Mouse (Mus musculus) heart, embryonic 10.5 days (tissue): ENCODE data around the gene Dand5. TPM values are rescaled to one million over a fixed set of nuclear protein-coding genes. Genes with fewer than 3 reads are reported as not detected.

Experiments used
- DNase-seq: peaks from one replicate; pipeline ENCODE4 v3.0.0-alpha.2; 2017; ENCODE audit warnings: low spot score
- H3K27ac ChIP-seq: fragments of 300-500 bp; sonication (generic); 2 replicates; pipeline ENCODE4 v1.5.1; 2016; ENCODE audit warnings: mild to moderate bottlenecking
- H3K27me3 ChIP-seq: fragments of 300-500 bp; sonication (generic); 2 replicates; pipeline ENCODE4 v1.6.1; 2016; ENCODE audit warnings: mild to moderate bottlenecking; ENCODE audit not compliant: poor library complexity, insufficient read depth, severe bottlenecking
- H3K36me3 ChIP-seq: fragments of 300-500 bp; sonication (generic); 2 replicates; pipeline ENCODE4 v1.6.1; 2016; ENCODE audit warnings: mild to moderate bottlenecking, moderate library complexity
- H3K4me1 ChIP-seq: fragments of 300-500 bp; sonication (generic); 2 replicates; pipeline ENCODE4 v1.6.1; 2016; ENCODE audit warnings: mild to moderate bottlenecking
- H3K4me3 ChIP-seq: fragments of 300-500 bp; sonication (generic); 2 replicates; pipeline ENCODE4 v1.5.1; 2016; ENCODE audit warnings: mild to moderate bottlenecking, moderate library complexity
- H3K9me3 ChIP-seq: fragments of 300-500 bp; sonication (generic); 2 replicates; pipeline ENCODE4 v1.6.1; 2016; ENCODE audit warnings: mild to moderate bottlenecking, moderate library complexity
- WGBS: fragments of 180-500 bp; shearing (Covaris S2); methylation state at CpG from one replicate; pipeline ENCODE4 v1.1.7; 2016; 5-methylcytosine and 5-hydroxymethylcytosine counted together
- polyA plus RNA-seq: library from polyadenylated mRNA; unstranded; fragments of >200 nt; fragmentation: Nextera tagmentation; extraction: Ambion mirVana; gene quantifications from 2 replicates; pipeline ENCODE4 v1.2.1, GENCODE M21; 2016

Dand5 gene
- polyA plus RNA-seq, 1 experiment from 2014 or later, result 5.3 TPM

DNA sequence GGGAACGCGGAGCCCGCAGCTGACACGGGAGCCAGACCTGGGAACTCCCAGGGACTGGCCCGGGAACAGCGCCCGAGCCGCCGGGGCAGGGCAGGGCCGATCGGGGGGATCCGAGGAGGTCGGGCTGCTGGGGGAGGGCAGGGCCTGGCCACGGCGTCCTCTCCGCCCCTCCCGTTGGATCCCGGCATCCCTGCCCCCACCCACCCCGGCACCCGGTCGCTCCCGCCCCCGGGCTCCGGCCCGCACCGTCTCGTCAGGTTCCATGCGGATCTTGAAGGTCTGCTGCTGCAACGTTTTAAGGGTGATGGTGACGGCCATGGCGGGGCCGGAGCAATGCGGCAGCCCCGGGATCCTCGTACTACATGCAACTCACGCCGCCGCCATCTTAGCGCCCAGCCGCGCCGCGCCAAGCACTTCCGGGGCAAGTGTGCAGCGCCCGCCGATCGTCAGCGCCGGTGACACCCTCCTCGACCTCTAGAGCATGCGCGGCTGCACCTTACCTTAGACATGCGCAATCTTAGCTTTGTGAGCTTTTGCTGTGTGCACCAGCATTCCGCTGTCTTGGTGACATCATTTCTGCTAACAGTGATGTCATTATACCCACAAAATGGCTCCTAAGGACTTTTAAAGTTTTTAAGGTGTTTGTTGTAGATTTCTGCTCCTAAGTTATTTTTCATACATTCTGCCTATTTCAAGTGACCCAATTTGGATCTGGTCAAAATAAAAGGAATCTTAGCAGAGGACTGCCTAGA is 17.8 kb upstream of the Dand5 start, which contains the start of gene Rad23a:
Gene Rad23a, minus strand, starts transcription at position 418 of the 752 bp plus-strand sequence.
- peak; percentile 97 for DNase-seq
- Histone ChIP-seq H3K9me3 (no peaks in the 10 kb centered on the region), H3K4me1 (peaks cover 39% of the 10 kb centered on the region), H3K27ac (peak within 1 kb of the TSS; percentile 97), H3K4me3 (peak within 1 kb of the TSS; percentile 88), H3K27me3 (no peaks in the 10 kb centered on the region), H3K36me3 (peaks cover 76% of the 10 kb centered on the region)
- under 1% methylated on average over 55 of the region's 55 CpGs for WGBS

- Histone ChIP-seq H3K27ac (peak overlapping the region; percentile 97), H3K36me3 (peaks cover 75% of the 10 kb centered on the region), H3K27me3 (no peaks in the 10 kb centered on the region), H3K4me3 (peak overlapping the region; percentile 88), H3K9me3 (no peaks in the 10 kb centered on the region), H3K4me1 (peaks cover 36% of the 10 kb centered on the region)
- DNase-seq, result no peak
- 5% methylated on average over 7 of the region's 7 CpGs for WGBS
Observed at GRCm38 (mm10) chr8:84839875-84840247, 17.2 kb upstream of the Dand5 start.

- no peak for DNase-seq
- Histone ChIP-seq H3K4me1 (peaks cover 35% of the 10 kb centered on the region), H3K9me3 (no peaks in the 10 kb centered on the region), H3K4me3 (peak overlapping the region; percentile 88), H3K36me3 (peaks cover 75% of the 10 kb centered on the region), H3K27me3 (no peaks in the 10 kb centered on the region), H3K27ac (peak overlapping the region; percentile 97; the same call in 1 of the 2 replicates)
- WGBS, result 89% methylated on average over 2 of the region's 2 CpGs
Observed at GRCm38 (mm10) chr8:84839411-84839810, 16.8 kb upstream of the Dand5 start.

GRCm38 (mm10) chr8:84838513-84838912 is 15.9 kb upstream of the Dand5 start:
- peaks cover 74% of the 10 kb centered on the region for H3K36me3 ChIP-seq
- no peak overlapping the region for H3K27ac ChIP-seq
- DNase-seq, result peak; percentile 84
- H3K9me3 ChIP-seq, result no peaks in the 10 kb centered on the region
- H3K4me1 ChIP-seq, result peaks cover 37% of the 10 kb centered on the region
- WGBS, result 87% methylated on average over 5 of the region's 5 CpGs
- H3K4me3 ChIP-seq, result no peak overlapping the region
- H3K27me3 ChIP-seq, result no peaks in the 10 kb centered on the region

GRCm38 (mm10) chr8:84837912-84838470 is 15.4 kb upstream of the Dand5 start:
- DNase-seq, result no peak
- peak overlapping the region; percentile 64 for H3K27ac ChIP-seq
- peak overlapping the region; percentile 15; the same call in 1 of the 2 replicates for H3K4me3 ChIP-seq
- H3K36me3 ChIP-seq, result peaks cover 69% of the 10 kb centered on the region
- H3K4me1 ChIP-seq, result peaks cover 40% of the 10 kb centered on the region
- 83% methylated on average over 15 of the region's 15 CpGs for WGBS
- H3K27me3 ChIP-seq, result no peaks in the 10 kb centered on the region
- H3K9me3 ChIP-seq, result no peaks in the 10 kb centered on the region

DNA sequence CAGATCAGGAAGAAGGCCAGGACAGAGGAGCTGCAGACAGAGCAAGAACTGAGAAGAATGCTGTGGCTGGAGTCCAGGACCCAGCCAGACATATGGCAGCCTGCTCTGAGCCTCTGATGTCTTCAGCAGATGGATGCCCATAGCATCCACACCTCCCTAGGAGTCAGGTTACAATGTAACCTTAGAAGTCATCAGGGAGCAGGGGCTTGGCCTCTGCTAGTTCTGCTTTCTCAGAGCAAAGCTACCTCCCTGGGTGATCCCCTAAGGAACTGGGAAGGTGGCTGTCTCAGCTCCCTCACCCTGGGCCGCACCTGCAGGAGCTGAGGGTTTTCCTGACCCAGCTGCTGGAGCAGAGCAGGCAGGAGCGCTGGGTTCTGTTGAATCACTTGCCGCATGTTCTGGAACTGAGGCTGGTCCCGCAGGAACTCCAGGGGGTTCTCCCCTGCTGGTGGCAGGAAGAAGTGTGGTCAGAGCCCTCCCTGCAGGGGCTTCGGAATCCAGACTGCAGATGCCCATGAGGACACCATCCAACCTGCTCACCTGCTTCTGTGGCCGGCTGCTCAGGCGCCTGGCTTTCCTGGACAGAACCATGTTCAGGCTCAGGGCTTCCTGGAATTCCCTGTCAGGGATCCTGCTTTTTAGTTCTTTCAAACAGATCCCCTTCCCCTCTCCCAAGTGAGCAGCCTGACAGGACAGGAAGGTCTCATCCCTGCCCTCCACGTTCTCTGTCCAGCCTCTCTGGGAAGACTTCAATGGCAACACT is 14.7 kb upstream of the Dand5 start:
- no peaks in the 10 kb centered on the region for H3K9me3 ChIP-seq
- peak overlapping the region; percentile 15; the same call in 1 of the 2 replicates for H3K4me3 ChIP-seq
- peaks cover 62% of the 10 kb centered on the region for H3K36me3 ChIP-seq
- WGBS, result 52% methylated on average over 8 of the region's 8 CpGs
- H3K4me1 ChIP-seq, result peaks cover 39% of the 10 kb centered on the region
- H3K27ac ChIP-seq, result peak overlapping the region; percentile 64; the same call in 1 of the 2 replicates
- no peaks in the 10 kb centered on the region for H3K27me3 ChIP-seq
- no peak for DNase-seq

DNA sequence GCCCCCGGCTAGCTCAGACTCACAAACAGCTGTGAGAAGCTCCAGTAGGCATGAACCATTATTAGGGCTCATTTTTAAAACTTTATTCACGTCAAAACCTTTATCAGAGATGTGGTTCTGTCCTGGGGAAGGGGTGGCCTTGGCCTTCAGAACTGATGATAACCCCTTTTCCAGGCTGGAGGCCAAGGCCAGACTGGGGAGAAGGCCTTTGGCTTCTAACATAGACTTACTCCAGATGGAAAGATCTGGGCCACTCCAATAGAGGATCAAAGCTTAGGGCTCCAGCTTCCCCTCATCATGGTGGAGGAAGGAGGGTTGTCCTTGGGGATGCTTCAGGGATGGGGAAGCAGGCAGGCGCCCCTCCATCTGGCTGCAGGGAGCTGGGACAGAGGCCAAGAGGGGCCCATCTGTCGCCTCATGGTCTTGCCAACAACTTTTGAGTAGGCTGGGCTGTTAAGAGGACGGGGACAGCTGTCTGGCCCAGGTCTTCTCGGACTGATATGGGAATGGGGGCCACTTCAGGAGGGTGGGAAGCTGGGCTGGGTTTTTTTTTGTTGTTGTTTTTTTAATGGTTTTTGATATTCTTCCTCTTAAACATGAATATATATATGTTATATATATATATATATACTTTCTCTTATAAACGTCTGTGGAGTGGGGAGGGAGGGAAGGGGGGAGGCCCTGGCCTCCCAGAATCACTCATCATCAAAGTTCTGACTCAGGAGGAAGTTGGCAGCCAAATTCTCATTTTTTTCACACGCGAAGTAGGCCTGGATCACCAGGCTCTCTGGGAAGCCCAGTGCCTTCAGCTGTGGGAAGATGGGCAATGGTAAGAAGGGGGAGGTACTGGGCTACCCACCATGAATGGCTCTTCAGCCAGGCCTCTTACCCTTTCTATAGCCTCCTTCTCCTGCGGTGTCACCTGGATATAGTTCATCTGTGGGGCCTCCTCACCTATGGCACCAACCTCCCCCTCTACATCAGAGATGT is 12.5 kb upstream of the Dand5 start:
- Histone ChIP-seq H3K9me3 (no peaks in the 10 kb centered on the region), H3K36me3 (peaks cover 50% of the 10 kb centered on the region), H3K4me1 (peaks cover 39% of the 10 kb centered on the region), H3K4me3 (no peak overlapping the region), H3K27me3 (no peaks in the 10 kb centered on the region), H3K27ac (no peak overlapping the region)
- no peak for DNase-seq
- WGBS, result 83% methylated on average over 10 of the region's 10 CpGs

DNA sequence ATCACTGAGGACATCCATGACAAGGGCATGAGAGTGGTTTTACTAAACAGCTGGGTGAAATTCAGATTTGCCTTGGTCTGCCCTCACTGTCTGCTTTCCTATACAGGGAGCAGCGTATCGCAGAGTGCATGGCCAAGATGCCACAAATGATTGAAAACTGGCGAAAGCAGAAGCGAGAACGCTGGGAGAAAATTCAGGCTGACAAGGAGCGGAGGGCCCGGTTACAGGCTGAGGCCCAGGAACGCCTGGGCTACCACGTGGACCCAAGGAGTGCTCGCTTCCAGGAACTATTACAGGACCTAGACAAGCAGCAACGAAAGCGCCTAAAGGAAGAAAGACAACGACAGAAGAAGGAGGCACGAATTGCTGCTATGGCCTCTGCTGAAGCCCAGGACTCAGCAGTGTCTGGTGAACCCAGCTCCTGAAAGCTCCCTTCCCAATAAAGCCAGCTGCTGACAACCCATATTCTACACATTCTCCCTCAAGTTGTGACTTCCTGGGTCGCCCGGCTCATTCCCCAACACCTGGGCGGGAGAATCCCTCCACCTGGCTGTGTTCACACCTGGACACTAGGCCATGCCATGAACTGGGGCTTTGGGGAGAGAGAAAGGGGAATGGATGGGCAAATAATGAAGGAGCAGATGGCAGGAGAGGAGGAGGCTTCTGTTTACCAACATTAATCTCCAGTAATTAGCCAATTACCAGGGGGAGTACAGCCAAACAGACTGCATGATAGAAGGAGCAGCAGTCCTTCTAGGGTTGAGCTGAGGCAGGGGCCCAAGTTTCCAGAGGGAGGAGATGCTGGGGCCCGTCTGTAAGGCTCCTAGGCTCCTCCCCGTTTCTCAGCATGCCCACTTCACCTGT is 11.6 kb upstream of the Dand5 start:
- Histone ChIP-seq H3K4me3 (no peak overlapping the region), H3K27ac (no peak overlapping the region), H3K4me1 (peaks cover 39% of the 10 kb centered on the region), H3K9me3 (no peaks in the 10 kb centered on the region), H3K36me3 (peaks cover 52% of the 10 kb centered on the region), H3K27me3 (no peaks in the 10 kb centered on the region)
- no peak for DNase-seq
- 89% methylated on average over 19 of the region's 19 CpGs for WGBS

DNA sequence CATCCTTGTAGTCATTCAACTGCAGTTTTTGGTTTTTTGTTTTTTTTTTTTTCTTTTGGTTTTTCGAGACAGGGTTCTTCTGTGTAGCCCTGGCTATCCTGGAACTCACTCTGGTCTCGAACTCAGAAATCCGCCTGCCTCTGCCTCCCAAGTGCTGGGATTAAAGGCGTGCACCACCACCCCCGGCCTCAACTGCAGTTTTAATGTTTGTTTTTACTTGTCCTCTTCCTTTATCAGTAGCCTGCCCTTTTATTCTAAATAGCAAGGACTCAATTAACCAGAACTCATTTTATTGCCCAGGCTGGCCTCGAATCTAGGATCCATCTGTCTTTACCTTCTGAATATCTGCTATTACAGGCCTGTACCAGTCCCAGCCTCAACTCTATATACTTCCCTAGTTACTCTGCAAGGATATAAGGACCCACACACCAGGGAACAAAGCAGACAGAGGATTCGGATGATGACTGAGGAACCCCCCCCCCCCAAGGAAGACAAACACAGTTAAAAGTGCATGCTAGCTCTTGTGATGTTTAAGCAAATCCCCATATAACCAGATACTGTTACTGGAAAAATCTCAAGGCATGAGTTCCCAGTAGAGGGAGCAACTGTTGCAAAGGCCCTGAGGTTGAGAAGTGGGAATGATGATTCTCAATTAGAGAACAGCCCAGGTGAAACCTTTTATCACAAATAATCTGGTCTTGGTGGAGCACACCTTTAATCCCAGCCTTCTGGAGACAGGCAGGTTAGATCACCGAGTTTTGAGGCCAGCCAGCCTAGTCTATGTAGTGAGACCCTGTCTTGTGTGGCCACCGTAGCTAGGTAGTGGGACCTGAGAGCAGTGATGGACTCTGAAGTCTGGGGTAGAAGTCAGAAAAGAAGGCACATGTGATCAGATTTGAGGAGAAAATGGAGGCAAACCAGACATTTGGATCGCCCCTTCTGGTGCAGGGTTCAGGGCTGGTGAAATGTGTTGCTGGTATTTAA is 10.4 kb upstream of the Dand5 start:
- Histone ChIP-seq H3K4me3 (peak overlapping the region; percentile 93), H3K27me3 (no peaks in the 10 kb centered on the region), H3K27ac (peak overlapping the region; percentile 99), H3K9me3 (no peaks in the 10 kb centered on the region), H3K36me3 (peaks cover 45% of the 10 kb centered on the region), H3K4me1 (peaks cover 33% of the 10 kb centered on the region)
- WGBS, result 63% methylated on average over 10 of the region's 10 CpGs
- no peak for DNase-seq

- Histone ChIP-seq H3K4me1 (peaks cover 24% of the 10 kb centered on the region), H3K27ac (peak overlapping the region; percentile 99), H3K27me3 (no peaks in the 10 kb centered on the region), H3K36me3 (peaks cover 37% of the 10 kb centered on the region), H3K4me3 (peak overlapping the region; percentile 93), H3K9me3 (no peaks in the 10 kb centered on the region)
- 1% methylated on average over 59 of the region's 59 CpGs for WGBS
- DNase-seq, result peak; percentile 93
Observed at GRCm38 (mm10) chr8:84832034-84832717, 9.6 kb upstream of the Dand5 start.
